Mouse (Mus musculus) erythroblast, embryonic 14.5 days (primary cell): ENCODE results near the gene Arg2. TPM values are rescaled to one million over a fixed set of nuclear protein-coding genes. Genes with fewer than 3 reads are reported as not detected.
"Not testable (repeated sequence)": the region's sequence is repeated elsewhere in the genome, so short reads cannot be mapped to it uniquely, and the experiment has no call there.

ENCODE experiments used
- H3K27me3 ChIP-seq: 2 replicates; pipeline ENCODE4 v1.6.1; 2012; ENCODE audit warnings: inconsistent platforms; ENCODE audit not compliant: control insufficient read depth
- H3K36me3 ChIP-seq: 2 replicates; pipeline ENCODE4 v1.6.1; 2012; ENCODE audit warnings: mild to moderate bottlenecking, inconsistent platforms; ENCODE audit not compliant: control insufficient read depth
- H3K4me1 ChIP-seq: 2 replicates; pipeline ENCODE4 v1.6.1; 2012; ENCODE audit warnings: inconsistent platforms; ENCODE audit not compliant: control insufficient read depth
- H3K4me3 ChIP-seq: replicated peaks from 2 replicates; pipeline ENCODE3; 2012; ENCODE audit warnings: moderate library complexity, mild to moderate bottlenecking, inconsistent platforms
- H3K9me3 ChIP-seq: 2 replicates; pipeline ENCODE4 v1.6.1; 2012; ENCODE audit warnings: low read length, inconsistent platforms, mixed read lengths; ENCODE audit not compliant: control insufficient read depth
- GATA1 ChIP-seq: IDR thresholded peaks from 2 replicates; pipeline ENCODE4 v1.6.1; 2012; ENCODE audit warnings: low read length, inconsistent platforms, mixed read lengths
- TAL1 ChIP-seq: IDR thresholded peaks from 3 replicates; pipeline ENCODE4 v1.6.1; 2012; ENCODE audit warnings: low read length, inconsistent platforms, mixed read lengths
- polyA plus RNA-seq: library from polyadenylated mRNA; stranded (reverse); fragments of >175 nt; gene quantifications from 2 replicates; pipeline ENCODE4 v1.2.3, GENCODE M21; 2012

The Arg2 gene
- polyA plus RNA-seq, 1 experiment: not detected

GRCm38 (mm10) chr12:79149653-79150052 is 19.1 kb downstream of the Arg2 start:
- H3K36me3 ChIP-seq: peaks cover 6% of the 10 kb centered on the region
- TF ChIP-seq GATA1 (no peak), TAL1 (no peak)
- no peak overlapping the region for H3K4me3 ChIP-seq
- H3K27me3 ChIP-seq: no peaks in the 10 kb centered on the region
- no peaks in the 10 kb centered on the region for H3K4me1 ChIP-seq
- H3K9me3 ChIP-seq: no peaks in the 10 kb centered on the region

DNA sequence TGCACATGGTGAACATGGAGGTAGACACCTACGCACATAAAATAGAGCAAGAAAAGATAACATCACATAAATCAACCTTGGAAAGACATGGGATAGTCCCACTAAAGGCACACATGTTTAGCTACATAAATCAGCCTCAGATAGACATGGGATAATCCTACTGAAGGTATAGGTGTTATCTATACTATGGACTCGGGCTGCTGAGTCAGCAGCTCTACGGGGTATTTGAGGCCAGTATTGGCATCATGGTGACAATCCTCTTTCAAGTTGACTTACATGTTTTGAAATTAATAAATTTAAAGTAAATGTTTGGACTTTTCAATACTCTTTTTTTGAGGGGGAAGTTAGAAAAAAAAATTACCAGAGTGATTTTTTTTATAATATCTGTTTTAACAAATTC is 32.3 kb downstream of the Arg2 start:
- peaks cover 69% of the 10 kb centered on the region for H3K36me3 ChIP-seq
- H3K4me1 ChIP-seq: no peaks in the 10 kb centered on the region
- no peak overlapping the region for H3K4me3 ChIP-seq
- no peaks in the 10 kb centered on the region for H3K9me3 ChIP-seq
- TF ChIP-seq TAL1: no peak
- no peak for TF ChIP-seq GATA1
- no peaks in the 10 kb centered on the region for H3K27me3 ChIP-seq

DNA sequence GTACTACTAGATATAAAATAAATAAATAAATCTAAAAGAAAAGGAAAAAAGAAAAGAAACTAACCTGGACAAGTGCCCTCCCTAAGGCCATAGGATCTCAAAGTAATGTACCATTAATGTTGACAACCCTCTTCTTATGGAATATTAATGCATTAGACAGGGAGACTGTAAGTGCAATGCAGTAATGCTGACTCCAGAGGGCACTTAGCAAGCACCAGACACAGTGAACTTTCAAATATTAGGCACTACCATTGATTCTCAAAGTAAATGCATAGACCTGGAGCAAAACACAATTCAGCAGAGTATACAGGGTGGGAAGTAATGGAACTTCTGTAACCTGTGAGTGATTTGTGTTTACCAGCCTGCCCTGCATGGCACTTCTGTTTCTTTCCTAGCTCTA is 38.6 kb downstream of the Arg2 start:
- H3K36me3 ChIP-seq: peaks cover 24% of the 10 kb centered on the region
- TF ChIP-seq GATA1: no peak
- no peak for TF ChIP-seq TAL1

DNA sequence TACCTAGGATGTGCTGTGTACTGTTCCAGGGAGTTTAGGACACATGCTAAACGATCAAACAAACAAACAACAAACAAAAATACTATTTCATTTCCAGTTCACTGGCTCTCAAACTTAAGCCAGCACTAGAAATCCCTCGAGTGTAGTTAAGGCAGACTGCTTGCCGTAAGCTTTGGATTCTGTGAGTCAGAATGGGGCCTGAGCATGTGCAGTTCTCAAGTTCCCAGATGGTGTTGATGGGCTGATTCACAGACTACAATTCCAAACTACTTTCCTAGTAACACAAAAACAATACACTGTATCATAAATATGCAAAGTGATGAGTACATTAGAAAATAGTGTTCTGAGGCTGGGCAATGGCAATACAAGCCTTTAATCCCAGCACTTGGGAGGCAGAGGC is 39.8 kb downstream of the Arg2 start:
- Histone ChIP-seq H3K36me3 (peaks cover 24% of the 10 kb centered on the region), H3K4me1 (peaks cover 36% of the 10 kb centered on the region)

More for the DNA sequence above, 38.6 kb downstream of the Arg2 start:
- H3K9me3 ChIP-seq: no peaks in the 10 kb centered on the region
- H3K27me3 ChIP-seq: no peaks in the 10 kb centered on the region
- no peak overlapping the region for H3K4me3 ChIP-seq
- H3K4me1 ChIP-seq: peaks cover 29% of the 10 kb centered on the region

DNA sequence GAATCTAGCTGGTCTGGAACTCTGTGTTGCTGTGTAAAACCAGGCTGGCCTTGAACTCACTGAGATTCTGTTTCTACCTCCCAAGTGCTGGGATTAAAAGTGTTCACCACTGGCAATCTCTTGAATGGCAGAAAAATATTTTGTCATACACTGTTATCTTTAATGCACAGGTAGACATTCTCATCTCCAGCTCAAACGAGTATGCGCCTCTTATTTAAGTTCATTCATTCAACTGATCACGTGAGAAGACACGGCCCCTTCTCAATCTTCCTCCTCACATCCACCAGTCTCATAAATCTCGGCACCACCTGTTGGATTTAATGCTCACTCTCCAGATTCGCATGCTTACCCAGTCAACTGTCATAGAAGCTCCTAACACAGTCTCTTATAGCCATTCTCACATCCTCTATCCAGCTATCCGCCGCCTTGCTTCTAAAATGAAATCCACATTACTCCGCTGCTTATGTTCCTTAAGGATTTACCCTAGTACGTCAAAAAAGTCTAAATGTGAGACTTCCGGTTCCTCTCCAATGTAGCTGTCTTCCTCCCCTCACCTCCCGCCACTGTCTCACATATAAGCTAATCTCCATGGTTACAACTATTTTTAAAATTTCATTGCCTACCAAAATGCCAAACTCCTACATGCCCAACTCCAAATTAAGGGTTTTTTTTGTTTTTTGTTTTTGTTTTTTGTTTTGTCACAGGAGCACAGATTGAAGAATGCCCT is 40.9 kb downstream of the Arg2 start:
- peaks cover 36% of the 10 kb centered on the region for H3K4me1 ChIP-seq
- H3K36me3 ChIP-seq: peaks cover 28% of the 10 kb centered on the region
- no peaks in the 10 kb centered on the region for H3K9me3 ChIP-seq
- TF ChIP-seq GATA1: no peak
- TF ChIP-seq TAL1: no peak
- H3K27me3 ChIP-seq: no peaks in the 10 kb centered on the region
- peak overlapping the region; percentile 68 for H3K4me3 ChIP-seq

More for the DNA sequence above, 39.8 kb downstream of the Arg2 start:
- Histone ChIP-seq H3K4me3 (no peak overlapping the region), H3K9me3 (no peaks in the 10 kb centered on the region), H3K27me3 (no peaks in the 10 kb centered on the region)
- TF ChIP-seq GATA1 (no peak), TAL1 (no peak)

GRCm38 (mm10) chr12:79172019-79172941 is 41.7 kb downstream of the Arg2 start, which contains the start of gene Vti1b:
TSS of gene Vti1b (minus strand) at chr12:79172667.
- H3K4me3 ChIP-seq: peak within 1 kb of the TSS; percentile 68
- no peaks in the 10 kb centered on the region for H3K27me3 ChIP-seq
- H3K9me3 ChIP-seq: no peaks in the 10 kb centered on the region
- H3K36me3 ChIP-seq: peaks cover 34% of the 10 kb centered on the region
- peaks cover 36% of the 10 kb centered on the region for H3K4me1 ChIP-seq
- TF ChIP-seq TAL1 (no peak), GATA1 (no peak)

GRCm38 (mm10) chr12:79173721-79174120 is 43.1 kb downstream of the Arg2 start:
- no peaks in the 10 kb centered on the region for H3K9me3 ChIP-seq
- peaks cover 43% of the 10 kb centered on the region for H3K36me3 ChIP-seq
- H3K4me1 ChIP-seq: peaks cover 36% of the 10 kb centered on the region
- TF ChIP-seq GATA1 (no peak), TAL1 (no peak)
- H3K4me3 ChIP-seq: no peak overlapping the region
- H3K27me3 ChIP-seq: no peaks in the 10 kb centered on the region

- Histone ChIP-seq H3K27me3 (no peaks in the 10 kb centered on the region), H3K9me3 (no peaks in the 10 kb centered on the region), H3K36me3 (peaks cover 52% of the 10 kb centered on the region), H3K4me3 (no peak overlapping the region), H3K4me1 (peaks cover 33% of the 10 kb centered on the region)
- no peak for TF ChIP-seq GATA1
- TF ChIP-seq TAL1: no peak
Measured at GRCm38 (mm10) chr12:79175998-79176397, 45.4 kb downstream of the Arg2 start.

- not testable (repeated sequence) for H3K27me3 ChIP-seq, H3K9me3 ChIP-seq, H3K4me3 ChIP-seq
- Histone ChIP-seq H3K36me3 (peaks cover 86% of the 10 kb centered on the region), H3K4me1 (peaks cover 25% of the 10 kb centered on the region)
Measured at GRCm38 (mm10) chr12:79185160-79185559, 54.6 kb downstream of the Arg2 start.
